Mouse (Mus musculus): ENCODE results near the gene Zp3.

DNA sequence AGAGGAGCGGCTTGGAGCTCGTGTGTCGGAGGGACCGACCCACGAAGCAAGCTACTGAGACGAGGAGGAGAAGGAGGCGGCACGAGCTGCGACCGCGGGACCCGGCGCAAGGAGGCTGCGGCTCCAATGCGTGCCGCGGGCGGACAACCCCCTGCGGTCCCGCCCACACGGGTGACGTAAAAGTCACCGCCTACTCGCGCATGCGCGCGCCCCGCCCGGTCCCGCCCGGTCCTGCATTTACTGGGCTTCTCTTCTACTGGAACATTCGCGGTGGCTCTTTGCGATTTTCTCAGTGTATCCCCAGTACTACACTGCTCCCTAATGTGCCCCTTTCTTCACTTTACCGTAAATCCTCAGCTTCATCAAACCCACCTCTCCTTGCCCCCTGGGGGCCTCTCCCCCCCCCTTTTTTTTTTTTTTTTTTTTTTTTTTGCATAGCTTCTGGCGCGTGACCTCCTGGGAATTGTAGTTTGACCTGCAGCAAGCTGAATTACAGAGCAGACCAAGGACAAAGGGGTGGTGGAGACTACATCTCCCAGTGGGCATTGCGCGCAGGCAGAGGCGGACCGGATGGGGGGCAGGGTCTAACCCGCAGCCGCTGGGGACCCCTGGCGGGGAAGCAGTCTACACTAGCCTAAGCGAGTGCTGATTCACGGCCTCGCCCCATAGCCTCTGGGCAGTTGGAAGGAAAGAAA lies 45.3 kb upstream of the Zp3 start, which contains the start of gene Ywhag:
- TF ChIP-seq CTCF (IDR thresholded peaks at IDR 0.05; ENCODE audit: low read depth) (peak; percentile 82), EP300 (optimal IDR thresholded peaks at IDR 0.05) (peak; percentile 94)
